Mouse (Mus musculus): Measurements from ENCODE around the gene Adarb1. TPM values are rescaled to one million over a fixed set of nuclear protein-coding genes. Genes with fewer than 3 reads are reported as not detected.

The Adarb1 gene
- polyA plus RNA-seq, 1 experiment from 2014 or later = 25.3 TPM

DNA sequence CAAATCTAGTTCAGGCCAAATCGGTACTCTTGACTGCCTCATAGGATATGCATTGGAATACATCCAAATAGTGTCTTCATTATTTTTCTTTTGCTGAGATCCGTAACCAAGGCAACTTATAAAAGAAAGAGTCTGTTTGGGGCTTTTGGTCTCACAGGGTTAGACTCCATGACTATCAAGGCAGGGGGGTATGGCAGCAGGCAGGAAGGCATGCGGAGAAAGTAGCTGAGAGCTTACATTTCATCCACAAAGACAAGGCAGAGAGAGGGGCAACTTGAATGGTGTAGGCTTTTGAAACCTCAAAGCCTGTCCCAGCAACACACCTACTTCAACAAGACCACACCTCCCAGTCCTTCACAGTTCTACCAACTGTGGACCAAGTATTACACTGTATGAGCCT, 162.4 kb downstream of the Adarb1 start:
- Histone ChIP-seq H3K4me3 (ENCODE audit: low read depth, low read length) (no peak overlapping the region), H3K27ac (ENCODE audit: low read length) (no peak overlapping the region), H3K9ac (replicated peaks; ENCODE audit: low read depth) (no peak overlapping the region), H3K27me3 (replicated peaks; ENCODE audit: insufficient read depth, low read length) (no peaks in the 10 kb centered on the region), H3K4me1 (ENCODE audit: insufficient read depth, low read depth, low read length) (peaks cover 13% of the 10 kb centered on the region), H3K36me3 (ENCODE audit: insufficient read depth, low read length) (no peaks in the 10 kb centered on the region), H3K9me3 (ENCODE audit: low read length) (no peaks in the 10 kb centered on the region), H3K4me2 (replicated peaks; ENCODE audit: low read depth, low read length) (no peak overlapping the region)
- WGBS = 74% methylated on average over 3 of the region's 3 CpGs
- ATAC-seq (no peak), DNase-seq (ENCODE audit: low spot score) (no peak)
- TF ChIP-seq CTCF (IDR thresholded peaks at IDR 0.05) (no peak), EP300 (IDR thresholded peaks at IDR 0.05) (no peak)

DNA sequence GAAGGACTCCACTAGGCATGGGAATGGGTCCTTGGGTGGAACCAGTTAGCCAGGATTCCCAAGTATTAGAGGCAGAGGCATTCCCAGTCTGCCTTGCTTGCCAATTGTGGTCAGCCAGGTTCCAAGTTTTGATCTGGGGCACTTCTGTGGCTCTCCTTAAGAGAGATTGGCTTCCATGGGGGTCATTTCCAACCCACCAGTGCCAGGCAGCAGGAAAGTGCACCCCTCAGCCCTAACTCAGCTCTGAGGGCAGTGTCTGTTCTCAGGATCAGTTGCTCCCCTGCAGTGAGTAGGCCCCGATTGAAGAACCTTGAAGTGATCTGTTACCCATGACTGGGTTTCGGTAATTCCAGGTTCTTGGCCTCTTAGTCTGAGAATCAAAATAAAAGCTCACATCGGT, 162.8 kb downstream of the Adarb1 start:
- 91% methylated on average over 3 of the region's 3 CpGs for WGBS
- Histone ChIP-seq H3K9me3 (ENCODE audit: low read length) (no peaks in the 10 kb centered on the region), H3K27me3 (replicated peaks; ENCODE audit: insufficient read depth, low read length) (no peaks in the 10 kb centered on the region), H3K9ac (replicated peaks; ENCODE audit: low read depth) (no peak overlapping the region), H3K4me2 (replicated peaks; ENCODE audit: low read depth, low read length) (no peak overlapping the region), H3K4me3 (ENCODE audit: low read depth, low read length) (no peak overlapping the region), H3K27ac (ENCODE audit: low read length) (no peak overlapping the region), H3K36me3 (ENCODE audit: insufficient read depth, low read length) (no peaks in the 10 kb centered on the region), H3K4me1 (ENCODE audit: insufficient read depth, low read depth, low read length) (peaks cover 13% of the 10 kb centered on the region)
- DNase-seq (ENCODE audit: low spot score) = no peak
- TF ChIP-seq EP300 (IDR thresholded peaks at IDR 0.05) = no peak
- TF ChIP-seq CTCF (IDR thresholded peaks at IDR 0.05) = no peak
- no peak for ATAC-seq

DNA sequence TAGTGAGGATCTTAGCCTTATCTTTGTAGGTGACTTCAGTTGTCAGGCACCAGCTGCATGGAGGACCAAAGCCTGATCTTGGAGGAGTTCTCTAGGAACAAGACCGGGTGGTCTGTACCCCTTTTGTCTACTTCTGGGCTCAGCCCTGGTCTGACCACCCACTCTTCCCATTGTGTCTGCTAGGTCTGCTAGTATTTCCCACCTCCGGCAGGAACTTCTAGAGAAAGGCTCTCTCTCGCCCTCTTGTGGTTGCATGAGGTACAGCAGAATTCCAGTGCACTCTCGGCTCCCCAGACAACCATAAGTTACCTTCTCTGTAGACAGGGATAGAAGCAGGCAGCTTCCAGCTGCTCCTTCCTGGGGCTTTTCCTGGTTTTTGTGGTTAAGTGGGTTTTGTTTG, 165.3 kb downstream of the Adarb1 start:
- Histone ChIP-seq H3K4me2 (replicated peaks; ENCODE audit: low read depth, low read length) (no peak overlapping the region), H3K36me3 (ENCODE audit: insufficient read depth, low read length) (no peaks in the 10 kb centered on the region), H3K9me3 (ENCODE audit: low read length) (no peaks in the 10 kb centered on the region), H3K27ac (ENCODE audit: low read length) (no peak overlapping the region), H3K4me3 (ENCODE audit: low read depth, low read length) (no peak overlapping the region), H3K4me1 (ENCODE audit: insufficient read depth, low read depth, low read length) (peaks cover 13% of the 10 kb centered on the region), H3K9ac (replicated peaks; ENCODE audit: low read depth) (no peak overlapping the region), H3K27me3 (replicated peaks; ENCODE audit: insufficient read depth, low read length) (no peaks in the 10 kb centered on the region)
- 0% methylated on average over 4 of the region's 4 CpGs for WGBS
- TF ChIP-seq CTCF (IDR thresholded peaks at IDR 0.05) = peak; percentile 98
- TF ChIP-seq EP300 (IDR thresholded peaks at IDR 0.05) = no peak
- ATAC-seq (peak; percentile 27; the same call in 1 of the 2 replicates), DNase-seq (ENCODE audit: low spot score) (peak; percentile 86)

DNA sequence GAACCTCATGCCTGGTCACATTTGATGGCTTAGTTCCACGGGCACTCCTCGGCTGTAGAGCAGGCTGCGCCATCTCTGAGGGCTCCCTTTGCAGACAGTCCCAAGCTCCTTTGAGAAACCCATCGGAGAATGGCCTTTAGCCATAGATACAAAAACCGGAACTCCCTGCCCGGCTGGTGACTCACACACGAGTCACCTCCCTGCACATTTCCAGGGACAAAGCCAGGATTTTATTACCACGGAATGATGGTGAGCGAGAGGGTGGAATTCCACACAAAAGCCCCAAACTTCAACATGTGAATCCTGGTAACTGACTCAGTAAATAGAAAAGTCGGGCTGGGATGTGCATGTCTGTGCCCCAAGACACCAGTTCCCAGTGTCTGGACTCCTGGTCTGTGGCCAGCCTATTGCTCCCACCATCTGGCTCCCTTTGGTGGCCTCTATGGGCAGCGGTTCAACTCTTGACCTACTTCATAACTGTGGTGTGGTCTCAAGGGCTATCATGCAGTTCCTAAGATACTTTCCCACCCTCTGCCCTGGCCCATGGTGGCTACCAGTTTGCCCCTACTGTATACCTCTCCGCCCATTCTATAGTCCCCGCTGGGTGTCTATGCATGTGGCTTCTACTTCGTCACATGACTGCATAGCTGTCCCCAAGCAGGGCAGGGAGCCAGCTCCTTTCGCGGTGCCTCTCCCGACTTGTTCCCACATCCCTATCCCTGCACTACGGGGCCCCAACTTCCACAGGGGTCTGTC, 166.1 kb downstream of the Adarb1 start:
- peak overlapping the region; percentile 39; the same call in 1 of the 2 replicates for H3K4me2 ChIP-seq (replicated peaks; ENCODE audit: low read depth, low read length)
- ATAC-seq = peak; percentile 62
- peak; percentile 69 for DNase-seq (ENCODE audit: low spot score)
- no peaks in the 10 kb centered on the region for H3K9me3 ChIP-seq (ENCODE audit: low read length)
- H3K27ac ChIP-seq (ENCODE audit: low read length) = no peak overlapping the region
- WGBS = 32% methylated on average over 18 of the region's 18 CpGs
- H3K4me3 ChIP-seq (ENCODE audit: low read depth, low read length) = no peak overlapping the region
- no peaks in the 10 kb centered on the region for H3K27me3 ChIP-seq (replicated peaks; ENCODE audit: insufficient read depth, low read length)
- H3K4me1 ChIP-seq (ENCODE audit: insufficient read depth, low read depth, low read length) = peaks cover 13% of the 10 kb centered on the region
- H3K9ac ChIP-seq (replicated peaks; ENCODE audit: low read depth) = no peak overlapping the region
- TF ChIP-seq CTCF (IDR thresholded peaks at IDR 0.05) = peak; percentile 19; the same call in 1 of the 2 replicates
- TF ChIP-seq EP300 (IDR thresholded peaks at IDR 0.05) = no peak
- no peaks in the 10 kb centered on the region for H3K36me3 ChIP-seq (ENCODE audit: insufficient read depth, low read length)

DNA sequence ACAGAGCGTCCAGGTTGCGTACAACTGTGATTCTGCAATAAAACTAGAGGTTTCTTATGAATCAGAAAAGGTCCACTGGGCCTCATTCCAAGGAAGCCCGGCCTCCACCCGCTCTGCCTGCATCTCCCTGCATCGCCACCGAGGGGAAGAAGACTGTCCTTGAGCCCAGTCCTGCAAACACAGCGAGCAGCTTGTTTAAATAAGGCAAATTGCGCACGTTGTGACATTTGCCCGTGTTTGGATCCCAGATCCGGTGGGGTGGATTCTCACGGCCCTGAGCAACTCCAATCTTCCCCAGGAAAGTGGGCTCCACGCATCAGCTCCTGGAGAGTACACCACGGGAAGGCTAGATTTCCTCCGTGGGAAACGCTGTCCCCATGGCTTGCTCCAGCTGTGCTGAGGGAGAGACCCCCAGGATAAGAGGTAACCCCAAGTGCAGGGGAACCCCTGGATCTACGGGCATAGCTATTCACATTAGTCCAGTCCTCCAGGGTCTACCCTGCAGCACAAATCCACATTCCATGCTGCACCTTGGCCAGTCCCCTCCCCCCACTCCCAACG, 166.8 kb downstream of the Adarb1 start:
- Histone ChIP-seq H3K4me2 (replicated peaks; ENCODE audit: low read depth, low read length) (peak overlapping the region; percentile 39; the same call in 1 of the 2 replicates), H3K9ac (replicated peaks; ENCODE audit: low read depth) (no peak overlapping the region), H3K4me1 (ENCODE audit: insufficient read depth, low read depth, low read length) (peaks cover 13% of the 10 kb centered on the region), H3K4me3 (ENCODE audit: low read depth, low read length) (no peak overlapping the region), H3K9me3 (ENCODE audit: low read length) (no peaks in the 10 kb centered on the region), H3K27ac (ENCODE audit: low read length) (no peak overlapping the region), H3K36me3 (ENCODE audit: insufficient read depth, low read length) (no peaks in the 10 kb centered on the region), H3K27me3 (replicated peaks; ENCODE audit: insufficient read depth, low read length) (no peaks in the 10 kb centered on the region)
- ATAC-seq (peak; percentile 70), DNase-seq (ENCODE audit: low spot score) (peak; percentile 70)
- TF ChIP-seq CTCF (IDR thresholded peaks at IDR 0.05) = peak; percentile 58
- no peak for TF ChIP-seq EP300 (IDR thresholded peaks at IDR 0.05)
- 21% methylated on average over 17 of the region's 18 CpGs for WGBS

DNA sequence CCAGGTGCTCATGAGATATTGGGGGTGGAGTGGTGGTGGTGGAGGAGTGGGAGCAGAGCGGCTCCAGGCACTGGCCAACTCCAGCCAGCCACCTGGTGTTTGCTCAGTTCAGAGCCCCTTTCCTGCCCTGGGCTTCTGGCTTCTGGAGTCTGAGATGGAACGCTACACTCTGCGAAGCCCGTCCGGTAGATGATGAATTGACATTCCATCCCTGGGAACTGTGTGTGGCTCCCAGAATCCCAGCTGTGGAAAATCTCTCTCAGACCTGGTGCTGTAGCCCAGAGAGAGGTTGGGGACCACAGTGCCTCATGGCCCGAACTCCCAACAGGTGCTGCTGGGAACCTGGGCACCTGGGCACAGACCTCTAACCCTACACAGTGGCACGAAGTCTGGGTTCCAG, 170.4 kb downstream of the Adarb1 start:
- Histone ChIP-seq H3K9me3 (ENCODE audit: low read length) (no peaks in the 10 kb centered on the region), H3K36me3 (ENCODE audit: insufficient read depth, low read length) (no peaks in the 10 kb centered on the region), H3K4me3 (ENCODE audit: low read depth, low read length) (no peak overlapping the region), H3K27me3 (replicated peaks; ENCODE audit: insufficient read depth, low read length) (no peaks in the 10 kb centered on the region), H3K9ac (replicated peaks; ENCODE audit: low read depth) (no peak overlapping the region), H3K27ac (ENCODE audit: low read length) (no peak overlapping the region), H3K4me1 (ENCODE audit: insufficient read depth, low read depth, low read length) (peaks cover 13% of the 10 kb centered on the region), H3K4me2 (replicated peaks; ENCODE audit: low read depth, low read length) (no peak overlapping the region)
- ATAC-seq (no peak), DNase-seq (ENCODE audit: low spot score) (no peak)
- TF ChIP-seq EP300 (IDR thresholded peaks at IDR 0.05) (no peak), CTCF (IDR thresholded peaks at IDR 0.05) (no peak)
- WGBS = 34% methylated on average over 7 of the region's 7 CpGs

Measured in lung, postnatal 0 days (tissue).